Mouse (Mus musculus): Measurements from ENCODE around the gene Lipc.

DNA sequence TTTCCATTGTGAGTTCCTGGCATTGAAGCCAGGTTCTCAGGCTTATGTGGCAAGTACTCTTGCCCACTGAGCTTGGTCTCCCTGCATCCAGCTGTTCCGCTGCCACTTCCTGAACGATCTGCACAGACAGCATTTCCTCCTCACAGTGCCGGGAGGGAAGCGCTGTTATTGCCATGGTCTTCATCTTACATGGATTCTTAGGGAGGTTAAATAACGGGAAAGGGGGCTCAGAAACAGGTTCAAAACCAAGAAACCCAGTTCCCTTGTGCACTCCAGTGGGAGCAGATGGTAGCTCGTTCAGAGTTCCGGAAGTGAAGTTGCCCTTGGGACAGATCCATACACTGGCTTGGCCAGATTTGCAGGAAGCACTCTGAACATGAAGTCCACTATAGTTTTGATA, 119.8 kb downstream of the Lipc start:
- no peak for TF ChIP-seq POLR2AphosphoS2 (IDR thresholded peaks at IDR 0.05; ENCODE audit: insufficient read length, low read depth)
- TF ChIP-seq MYOD1 (IDR thresholded peaks at IDR 0.05; ENCODE audit: control insufficient read depth in 1 of 3, insufficient read length in 2 of 3, low read depth in 2 of 3) = no peak
- no peak for TF ChIP-seq POLR2A (IDR thresholded peaks at IDR 0.05; ENCODE audit: insufficient read length, low read depth)
- no peak for TF ChIP-seq MAX (IDR thresholded peaks at IDR 0.05; ENCODE audit: low read depth)

Data from myocyte (in vitro differentiated cells).